Mouse (Mus musculus) skeletal muscle tissue, adult 2 months (tissue): ENCODE data around the gene Cyp4f15.
"Not testable (repeated sequence)": the region's sequence is repeated elsewhere in the genome, so short reads cannot be mapped to it uniquely, and the experiment has no call there.

ENCODE experiments used
- DNase-seq: peaks from one replicate; pipeline ENCODE4 v3.0.0-alpha.2; 2012; ENCODE audit warnings: low read depth, low spot score

Cyp4f15 gene

GRCm38 (mm10) chr17:32685048-32685750 is at the start of gene Cyp4f15:
Gene Cyp4f15 (plus strand): TSS chr17:32685627.
- DNase-seq = no peak

- DNase-seq = no peak
Measured at GRCm38 (mm10) chr17:32636341-32636740, 49.1 kb upstream of the Cyp4f15 start.

GRCm38 (mm10) chr17:32637151-32637550 is 48.3 kb upstream of the Cyp4f15 start:
- DNase-seq = no peak

- no peak for DNase-seq
Measured at GRCm38 (mm10) chr17:32646631-32647030, 38.8 kb upstream of the Cyp4f15 start.

GRCm38 (mm10) chr17:32653860-32654259 is 31.6 kb upstream of the Cyp4f15 start:
- no peak for DNase-seq

- DNase-seq = no peak
Measured at GRCm38 (mm10) chr17:32657041-32657440, 28.4 kb upstream of the Cyp4f15 start.

- DNase-seq = no peak
Measured at GRCm38 (mm10) chr17:32658246-32658645, 27.2 kb upstream of the Cyp4f15 start.

- DNase-seq = no peak
Measured at GRCm38 (mm10) chr17:32658712-32659111, 26.7 kb upstream of the Cyp4f15 start, which contains the start of gene Cyp4f40. Gene Cyp4f40 (plus strand): TSS chr17:32658900.

- no peak for DNase-seq
Measured at GRCm38 (mm10) chr17:32673976-32674375, 11.5 kb upstream of the Cyp4f15 start.

- no peak for DNase-seq
Measured at GRCm38 (mm10) chr17:32676040-32676635, 9.3 kb upstream of the Cyp4f15 start.

GRCm38 (mm10) chr17:32680404-32680803 is 5.0 kb upstream of the Cyp4f15 start:
- DNase-seq = peak; percentile 3

GRCm38 (mm10) chr17:32686722-32687121 is 1.3 kb downstream of the Cyp4f15 start:
- no peak for DNase-seq

GRCm38 (mm10) chr17:32690959-32691358 is 5.5 kb downstream of the Cyp4f15 start:
- DNase-seq = no peak

GRCm38 (mm10) chr17:32702826-32703225 is 17.4 kb downstream of the Cyp4f15 start:
- no peak for DNase-seq

- DNase-seq = not testable (repeated sequence)
Measured at GRCm38 (mm10) chr17:32710541-32710940, 25.1 kb downstream of the Cyp4f15 start.

- not testable (repeated sequence) for DNase-seq
Measured at GRCm38 (mm10) chr17:32722151-32722550, 36.7 kb downstream of the Cyp4f15 start.

- DNase-seq = no peak
Measured at GRCm38 (mm10) chr17:32722771-32723170, 37.3 kb downstream of the Cyp4f15 start.

GRCm38 (mm10) chr17:32726360-32726759 is 40.9 kb downstream of the Cyp4f15 start:
- not testable (repeated sequence) for DNase-seq

- no peak for DNase-seq
Measured at GRCm38 (mm10) chr17:32729029-32729428, 43.6 kb downstream of the Cyp4f15 start.

- DNase-seq = no peak
Measured at GRCm38 (mm10) chr17:32738406-32738805, 53.0 kb downstream of the Cyp4f15 start.

- no peak for DNase-seq
Measured at GRCm38 (mm10) chr17:32741057-32741456, 55.6 kb downstream of the Cyp4f15 start.

GRCm38 (mm10) chr17:32750611-32751010 is 65.2 kb downstream of the Cyp4f15 start:
- DNase-seq = no peak
